20 mouse cellular contexts compared by ENCODE assay signal in the genomic region with DNA sequence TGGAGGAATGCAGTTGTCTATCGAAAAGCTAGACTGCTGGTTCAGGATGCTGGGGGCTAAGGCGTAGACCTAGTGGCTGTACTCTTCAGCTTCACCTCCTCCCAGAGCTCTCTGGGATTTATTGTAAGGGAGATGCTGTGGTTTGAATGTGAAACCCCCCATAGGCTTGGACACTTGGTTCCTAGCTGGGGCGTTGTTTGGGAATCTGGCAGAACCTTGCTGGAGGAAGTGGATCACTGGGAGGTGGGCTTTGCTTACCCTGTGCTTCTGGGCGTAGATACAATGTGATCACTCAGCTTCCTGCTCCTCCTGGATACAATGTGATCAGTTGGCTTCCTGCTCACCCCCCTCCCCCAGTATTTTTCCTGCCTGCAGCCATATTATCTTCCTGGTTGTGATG. TPM values are rescaled to one million over a fixed set of nuclear protein-coding genes. Genes with fewer than 3 reads are reported as not detected.
"Had no signal": no experiment of that assay in that cellular context is flagged by ENCODE, and none has a peak within 500 bp of the region (broad histone marks: within the 10 kb centered on the region; RNA-seq: fewer than 3 reads in every experiment).

No protein-coding gene starts in this region.

- H3K9ac ChIP-seq: lung, embryonic 14.5 days; midbrain, embryonic 12.5 days; neural tube, embryonic 13.5 days; neural tube, embryonic 15.5 days had no signal

- ATAC-seq: midbrain, embryonic 16.5 days had no signal

- H3K27ac ChIP-seq: midbrain, embryonic 10.5 days; midbrain, embryonic 12.5 days; neural tube, embryonic 13.5 days; neural tube, embryonic 15.5 days had no signal

- H3K27me3 ChIP-seq: midbrain, embryonic 12.5 days; neural tube, embryonic 13.5 days; neural tube, embryonic 15.5 days had no signal

- DNase-seq: lung, adult 18-20 months; lung, embryonic 14.5 days; lung, postnatal 10 days; lung, postnatal 4 days; midbrain, embryonic 14.5 days; retina, postnatal 1 day; right cerebral cortex, adult 18-20 months; right cerebral cortex, postnatal 25 days; right cerebral cortex, postnatal 4 days; spleen, adult 18-20 months; thymus, adult 2 months; thymus, postnatal 25 days; thymus, postnatal 4 days had no signal

- H3K36me3 ChIP-seq: midbrain, embryonic 10.5 days; midbrain, embryonic 12.5 days; neural tube, embryonic 13.5 days; neural tube, embryonic 15.5 days had no signal

- H3K4me3 ChIP-seq: midbrain, embryonic 10.5 days; midbrain, embryonic 12.5 days; myocyte; neural tube, embryonic 13.5 days; neural tube, embryonic 15.5 days had no signal

- H3K4me1 ChIP-seq: midbrain, embryonic 10.5 days; midbrain, embryonic 12.5 days; neural tube, embryonic 13.5 days; neural tube, embryonic 15.5 days had no signal

- H3K9me3 ChIP-seq: midbrain, embryonic 10.5 days; midbrain, embryonic 12.5 days; neural tube, embryonic 13.5 days; neural tube, embryonic 15.5 days had no signal

RNA-seq across cellular contexts. Expression of a gene that starts 26.4 kb away (rescaled TPM):
- total RNA-seq: megakaryocyte-erythroid progenitor cell, adult 5-6 weeks had no signal
- polyA plus RNA-seq: myocyte had no signal
